Mouse (Mus musculus): ENCODE results near the gene Eci2. TPM values are rescaled to one million over a fixed set of nuclear protein-coding genes. Genes with fewer than 3 reads are reported as not detected.

The Eci2 gene
- 144 and 146 TPM in 2 replicates for polyA plus RNA-seq (2016; fragmentation: Nextera tagmentation; extraction: Ambion mirVana)

- Histone ChIP-seq H3K27ac (no peak within 1 kb of the TSS), H3K27me3 (no peaks in the 10 kb centered on the region), H3K36me3 (no peaks in the 10 kb centered on the region), H3K4me2 (replicated peaks) (peak within 1 kb of the TSS; percentile 29), H3K9me3 (no peaks in the 10 kb centered on the region), H3K9ac (no peak within 1 kb of the TSS), H3K4me1 (no peaks in the 10 kb centered on the region), H3K4me3 (peak within 1 kb of the TSS; percentile 10; the same call in 1 of the 2 replicates)
- no peak for ATAC-seq (ENCODE audit: insufficient number of reproducible peaks, insufficient read depth, low FRiP score, low TSS enrichment)
- 6% methylated on average over 6 of the region's 6 CpGs for WGBS
Measured at GRCm38 (mm10) chr13:35026879-35027278, at the start of gene Eci2. Gene Eci2 (minus strand): TSS chr13:35027096.

DNA sequence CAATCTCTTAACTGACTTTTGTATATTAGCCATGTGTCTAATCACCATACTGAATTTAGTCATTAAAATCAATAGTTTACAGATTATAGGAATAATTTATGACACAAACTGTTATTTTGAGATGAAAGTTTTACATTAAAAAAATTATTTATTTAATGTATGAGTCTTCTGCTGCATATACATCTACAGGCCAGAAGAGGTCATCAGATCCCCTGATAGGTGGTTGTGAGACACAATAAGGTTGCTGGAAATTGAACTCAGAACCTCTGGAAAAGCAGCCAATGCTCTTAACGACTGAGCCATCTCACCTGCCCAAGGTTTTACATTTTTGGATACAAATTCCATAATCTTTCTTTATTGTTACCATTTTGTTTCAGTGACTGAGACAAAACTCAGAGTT, 48.0 kb upstream of the Eci2 start:
- ATAC-seq (ENCODE audit: insufficient number of reproducible peaks, insufficient read depth, low FRiP score, low TSS enrichment), result no peak
- no peaks in the 10 kb centered on the region for H3K4me1 ChIP-seq
- H3K4me2 ChIP-seq (replicated peaks), result no peak overlapping the region
- no peak overlapping the region for H3K9ac ChIP-seq
- H3K36me3 ChIP-seq, result no peaks in the 10 kb centered on the region
- no peaks in the 10 kb centered on the region for H3K27me3 ChIP-seq
- H3K27ac ChIP-seq, result no peak overlapping the region
- 52% methylated on average over 1 of the region's 1 CpGs for WGBS
- no peak overlapping the region for H3K4me3 ChIP-seq
- H3K9me3 ChIP-seq, result no peaks in the 10 kb centered on the region

GRCm38 (mm10) chr13:35070485-35071472, 43.9 kb upstream of the Eci2 start:
- Histone ChIP-seq H3K27me3 (no peaks in the 10 kb centered on the region), H3K9me3 (no peaks in the 10 kb centered on the region), H3K9ac (no peak overlapping the region), H3K4me2 (replicated peaks) (no peak overlapping the region), H3K4me1 (no peaks in the 10 kb centered on the region), H3K27ac (no peak overlapping the region), H3K36me3 (no peaks in the 10 kb centered on the region), H3K4me3 (no peak overlapping the region)
- no peak for ATAC-seq (ENCODE audit: insufficient number of reproducible peaks, insufficient read depth, low FRiP score, low TSS enrichment)
- WGBS, result 82% methylated on average over 9 of the region's 9 CpGs

DNA sequence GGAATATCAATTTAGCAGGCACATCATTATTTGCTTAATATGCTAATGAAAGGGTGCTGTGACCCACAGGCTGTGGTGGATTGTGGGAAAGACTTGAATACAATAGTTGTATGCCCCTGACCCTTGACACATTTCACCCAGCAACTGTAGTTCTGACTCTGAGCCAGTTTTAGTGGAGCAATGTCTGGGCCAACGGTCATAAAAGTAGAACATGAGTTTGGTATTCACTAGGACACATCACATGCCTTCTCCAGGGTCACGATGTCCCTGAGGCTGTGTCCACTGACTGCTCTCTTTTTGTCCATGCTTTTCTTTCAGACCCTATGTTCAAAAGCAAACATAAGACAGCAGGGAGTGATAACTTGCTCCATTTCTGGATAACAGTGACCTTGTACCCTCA, 40.2 kb upstream of the Eci2 start:
- Histone ChIP-seq H3K4me3 (no peak overlapping the region), H3K9ac (no peak overlapping the region), H3K4me2 (replicated peaks) (no peak overlapping the region), H3K27me3 (no peaks in the 10 kb centered on the region), H3K36me3 (no peaks in the 10 kb centered on the region), H3K27ac (no peak overlapping the region), H3K4me1 (no peaks in the 10 kb centered on the region), H3K9me3 (no peaks in the 10 kb centered on the region)
- WGBS, result 83% methylated on average over 2 of the region's 2 CpGs
- ATAC-seq (ENCODE audit: insufficient number of reproducible peaks, insufficient read depth, low FRiP score, low TSS enrichment), result no peak

- Histone ChIP-seq H3K9ac (no peak overlapping the region), H3K4me2 (replicated peaks) (no peak overlapping the region), H3K9me3 (no peaks in the 10 kb centered on the region), H3K27me3 (no peaks in the 10 kb centered on the region), H3K4me1 (no peaks in the 10 kb centered on the region), H3K4me3 (no peak overlapping the region), H3K27ac (no peak overlapping the region), H3K36me3 (no peaks in the 10 kb centered on the region)
- 52% methylated on average over 2 of the region's 2 CpGs for WGBS
- no peak for ATAC-seq (ENCODE audit: insufficient number of reproducible peaks, insufficient read depth, low FRiP score, low TSS enrichment)
Measured at GRCm38 (mm10) chr13:35066033-35066432, 39.1 kb upstream of the Eci2 start.

GRCm38 (mm10) chr13:35064381-35064780, 37.5 kb upstream of the Eci2 start:
- no peak for ATAC-seq (ENCODE audit: insufficient number of reproducible peaks, insufficient read depth, low FRiP score, low TSS enrichment)
- Histone ChIP-seq H3K27ac (no peak overlapping the region), H3K27me3 (no peaks in the 10 kb centered on the region), H3K4me2 (replicated peaks) (no peak overlapping the region), H3K9ac (no peak overlapping the region), H3K4me1 (no peaks in the 10 kb centered on the region), H3K4me3 (no peak overlapping the region), H3K9me3 (no peaks in the 10 kb centered on the region), H3K36me3 (no peaks in the 10 kb centered on the region)
- WGBS, result 65% methylated on average over 4 of the region's 4 CpGs

- 10% methylated on average over 5 of the region's 5 CpGs for WGBS
Measured at GRCm38 (mm10) chr13:35058145-35058544, 31.2 kb upstream of the Eci2 start.

GRCm38 (mm10) chr13:35036486-35036885, 9.6 kb upstream of the Eci2 start:
- Histone ChIP-seq H3K9me3 (no peaks in the 10 kb centered on the region), H3K27me3 (no peaks in the 10 kb centered on the region), H3K27ac (no peak overlapping the region), H3K36me3 (no peaks in the 10 kb centered on the region), H3K4me2 (replicated peaks) (no peak overlapping the region), H3K4me1 (no peaks in the 10 kb centered on the region), H3K4me3 (no peak overlapping the region), H3K9ac (no peak overlapping the region)
- ATAC-seq (ENCODE audit: insufficient number of reproducible peaks, insufficient read depth, low FRiP score, low TSS enrichment), result no peak
- WGBS, result 54% methylated on average over 5 of the region's 5 CpGs

More at GRCm38 (mm10) chr13:35058145-35058544, 31.2 kb upstream of the Eci2 start:
- H3K4me1 ChIP-seq, result no peaks in the 10 kb centered on the region
- H3K27me3 ChIP-seq, result no peaks in the 10 kb centered on the region
- no peak overlapping the region for H3K27ac ChIP-seq
- ATAC-seq (ENCODE audit: insufficient number of reproducible peaks, insufficient read depth, low FRiP score, low TSS enrichment), result no peak
- no peak overlapping the region for H3K4me2 ChIP-seq (replicated peaks)
- H3K36me3 ChIP-seq, result no peaks in the 10 kb centered on the region
- no peak overlapping the region for H3K4me3 ChIP-seq
- no peak overlapping the region for H3K9ac ChIP-seq
- H3K9me3 ChIP-seq, result no peaks in the 10 kb centered on the region

GRCm38 (mm10) chr13:35035731-35036130, 8.8 kb upstream of the Eci2 start:
- Histone ChIP-seq H3K4me3 (no peak overlapping the region), H3K36me3 (no peaks in the 10 kb centered on the region), H3K27ac (no peak overlapping the region), H3K9me3 (no peaks in the 10 kb centered on the region), H3K4me1 (no peaks in the 10 kb centered on the region), H3K9ac (no peak overlapping the region), H3K27me3 (no peaks in the 10 kb centered on the region), H3K4me2 (replicated peaks) (no peak overlapping the region)
- 89% methylated on average over 4 of the region's 4 CpGs for WGBS
- ATAC-seq (ENCODE audit: insufficient number of reproducible peaks, insufficient read depth, low FRiP score, low TSS enrichment), result no peak

GRCm38 (mm10) chr13:35033571-35033970, 6.7 kb upstream of the Eci2 start:
- Histone ChIP-seq H3K27me3 (no peaks in the 10 kb centered on the region), H3K36me3 (no peaks in the 10 kb centered on the region), H3K27ac (no peak overlapping the region), H3K9me3 (no peaks in the 10 kb centered on the region), H3K4me2 (replicated peaks) (no peak overlapping the region), H3K4me3 (no peak overlapping the region), H3K4me1 (no peaks in the 10 kb centered on the region), H3K9ac (no peak overlapping the region)
- WGBS, result 84% methylated on average over 4 of the region's 4 CpGs
- ATAC-seq (ENCODE audit: insufficient number of reproducible peaks, insufficient read depth, low FRiP score, low TSS enrichment), result 0 out of 2 replicates have a peak, but pooled peaks have one; percentile 22

GRCm38 (mm10) chr13:35031684-35032082, 4.8 kb upstream of the Eci2 start:
- no peak overlapping the region for H3K9ac ChIP-seq
- H3K9me3 ChIP-seq, result no peaks in the 10 kb centered on the region
- 76% methylated on average over 4 of the region's 4 CpGs for WGBS
- no peaks in the 10 kb centered on the region for H3K27me3 ChIP-seq
- no peaks in the 10 kb centered on the region for H3K36me3 ChIP-seq
- H3K4me1 ChIP-seq, result no peaks in the 10 kb centered on the region
- H3K27ac ChIP-seq, result no peak overlapping the region
- H3K4me3 ChIP-seq, result no peak overlapping the region
- no peak overlapping the region for H3K4me2 ChIP-seq (replicated peaks)
- ATAC-seq (ENCODE audit: insufficient number of reproducible peaks, insufficient read depth, low FRiP score, low TSS enrichment), result no peak

DNA sequence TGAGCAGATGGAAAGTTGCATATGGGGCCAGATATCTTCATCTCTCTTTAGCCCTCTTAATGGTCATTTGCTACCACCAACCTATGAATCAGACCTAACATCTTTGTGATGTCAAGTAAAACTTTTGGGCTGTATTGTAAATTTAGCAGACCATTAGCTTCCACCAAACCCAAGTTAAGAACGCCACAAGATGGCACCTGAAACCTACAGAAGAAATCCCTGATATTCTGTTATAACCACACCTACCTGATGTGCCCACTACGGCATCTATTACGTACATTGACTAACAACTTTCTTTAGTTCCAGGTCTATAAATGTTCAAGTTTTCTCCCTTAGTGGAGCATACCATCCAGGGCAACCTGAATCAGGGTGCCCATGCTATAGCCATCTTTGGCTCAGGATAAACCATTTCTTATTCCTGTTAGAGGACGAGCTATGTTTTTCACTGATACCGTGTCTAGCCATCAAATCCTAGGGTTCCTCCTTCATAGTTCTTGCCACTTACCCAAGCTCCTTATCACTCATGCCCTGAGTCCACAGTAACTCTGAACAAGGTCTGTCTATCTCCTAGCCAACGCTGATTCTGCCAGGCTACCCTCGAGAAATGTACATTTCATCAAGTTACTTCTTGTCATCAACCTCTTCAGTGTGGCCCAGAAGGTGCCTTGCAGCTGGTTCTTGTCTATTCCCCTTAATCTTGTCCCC, 4.2 kb upstream of the Eci2 start:
- no peak overlapping the region for H3K9ac ChIP-seq
- H3K4me2 ChIP-seq (replicated peaks), result no peak overlapping the region
- no peaks in the 10 kb centered on the region for H3K9me3 ChIP-seq
- H3K27ac ChIP-seq, result no peak overlapping the region
- no peak overlapping the region for H3K4me3 ChIP-seq
- WGBS, result 86% methylated on average over 7 of the region's 7 CpGs
- no peaks in the 10 kb centered on the region for H3K4me1 ChIP-seq
- H3K36me3 ChIP-seq, result no peaks in the 10 kb centered on the region
- ATAC-seq (ENCODE audit: insufficient number of reproducible peaks, insufficient read depth, low FRiP score, low TSS enrichment), result no peak
- no peaks in the 10 kb centered on the region for H3K27me3 ChIP-seq
